Mouse (Mus musculus): ENCODE data around the gene Bach2. TPM values are rescaled to one million over a fixed set of nuclear protein-coding genes. Genes with fewer than 3 reads are reported as not detected.

Gene Bach2
- polyA plus RNA-seq, 1 experiment from 2014 or later: 6.7 TPM

DNA sequence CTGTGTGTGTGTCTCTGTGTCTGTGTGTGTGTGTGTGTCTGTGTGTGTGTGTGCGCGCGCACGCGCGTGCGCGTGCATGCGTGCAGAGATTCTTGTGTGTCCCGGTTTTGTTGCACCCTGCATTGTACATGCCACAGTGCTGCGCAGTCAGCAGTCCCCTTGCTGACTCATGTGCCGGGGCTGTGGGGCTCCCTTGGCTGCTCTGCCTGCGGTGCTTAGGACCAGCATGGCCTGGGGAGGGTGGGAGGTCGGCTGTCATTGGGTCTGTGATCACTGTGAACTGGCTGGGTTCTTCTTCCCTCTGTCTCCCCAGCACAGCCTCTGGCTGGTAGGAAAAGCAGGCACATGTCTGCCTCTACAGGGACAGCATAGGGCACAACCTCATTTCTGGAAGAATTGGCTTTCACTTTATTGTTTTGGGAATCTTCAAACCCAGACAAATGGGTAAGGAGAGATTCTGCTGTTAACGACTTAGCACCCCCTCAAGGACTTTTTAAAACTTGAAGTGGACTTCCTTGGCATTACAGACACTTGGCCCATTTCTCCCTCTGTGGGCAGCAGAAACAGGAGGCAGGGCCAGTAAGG lies 11.2 kb downstream of the Bach2 start:
- Histone ChIP-seq H3K27me3 (replicated peaks; ENCODE audit: control insufficient read depth, insufficient read depth, low read length) (no peaks in the 10 kb centered on the region), H3K4me2 (ENCODE audit: low read length) (peak overlapping the region; percentile 47), H3K9ac (ENCODE audit: low read length) (peak overlapping the region; percentile 34; the same call in 1 of the 2 replicates), H3K4me3 (ENCODE audit: low read depth, low read length) (peak overlapping the region; percentile 20), H3K36me3 (ENCODE audit: control insufficient read depth, insufficient read depth, low read length) (no peaks in the 10 kb centered on the region), H3K9me3 (ENCODE audit: control insufficient read depth, low read length) (no peaks in the 10 kb centered on the region), H3K27ac (ENCODE audit: low read depth) (peak overlapping the region; percentile 84), H3K4me1 (replicated peaks; ENCODE audit: control insufficient read depth, insufficient read depth, low read length) (peaks cover 21% of the 10 kb centered on the region)
- 65% methylated on average over 15 of the region's 15 CpGs for WGBS
- ATAC-seq (replicated peaks; ENCODE audit: low FRiP score, low TSS enrichment, low read depth) (no peak), DNase-seq (ENCODE audit: low spot score) (no peak)

DNA sequence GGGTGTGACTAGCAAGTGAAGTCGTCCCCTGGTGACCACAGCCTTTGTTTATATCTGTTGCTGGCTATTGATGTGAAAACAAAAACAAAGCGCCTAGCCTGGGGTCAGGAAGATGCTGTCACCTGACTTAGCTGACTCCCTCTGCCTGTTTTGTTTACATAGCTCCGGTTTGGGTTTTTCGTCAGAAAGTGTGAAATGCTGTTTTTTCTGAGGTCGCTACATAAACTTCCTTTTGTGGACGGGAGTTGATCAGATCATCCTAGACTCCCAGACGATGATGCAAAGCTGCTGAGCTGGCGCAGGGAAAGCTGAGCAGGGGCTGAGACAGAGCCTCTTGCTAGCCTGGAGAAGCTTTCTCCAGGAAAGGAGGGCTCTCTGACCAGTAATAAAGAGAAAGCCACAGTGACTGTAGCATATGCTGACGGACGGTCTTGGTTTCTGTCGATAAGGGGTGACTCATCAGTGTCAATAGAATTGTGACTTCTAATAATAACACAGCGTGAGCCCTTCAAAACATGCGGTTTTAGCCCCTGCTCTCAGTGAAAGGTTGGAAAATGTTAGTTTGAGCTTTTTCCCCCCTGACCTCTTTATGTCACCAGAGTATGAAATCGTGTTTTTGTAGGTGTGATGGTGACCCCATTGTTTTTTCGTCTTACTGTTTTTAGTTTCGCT lies 11.9 kb downstream of the Bach2 start:
- Histone ChIP-seq H3K4me3 (ENCODE audit: low read depth, low read length) (peak overlapping the region; percentile 20), H3K27me3 (replicated peaks; ENCODE audit: control insufficient read depth, insufficient read depth, low read length) (no peaks in the 10 kb centered on the region), H3K27ac (ENCODE audit: low read depth) (peak overlapping the region; percentile 84), H3K4me2 (ENCODE audit: low read length) (peak overlapping the region; percentile 47), H3K9me3 (ENCODE audit: control insufficient read depth, low read length) (no peaks in the 10 kb centered on the region), H3K36me3 (ENCODE audit: control insufficient read depth, insufficient read depth, low read length) (no peaks in the 10 kb centered on the region), H3K4me1 (replicated peaks; ENCODE audit: control insufficient read depth, insufficient read depth, low read length) (peaks cover 21% of the 10 kb centered on the region), H3K9ac (ENCODE audit: low read length) (peak overlapping the region; percentile 34)
- WGBS: 9% methylated on average over 16 of the region's 16 CpGs
- ATAC-seq (replicated peaks; ENCODE audit: low FRiP score, low TSS enrichment, low read depth) (peak; percentile 33; the same call in 1 of the 2 replicates), DNase-seq (ENCODE audit: low spot score) (peak; percentile 68)

DNA sequence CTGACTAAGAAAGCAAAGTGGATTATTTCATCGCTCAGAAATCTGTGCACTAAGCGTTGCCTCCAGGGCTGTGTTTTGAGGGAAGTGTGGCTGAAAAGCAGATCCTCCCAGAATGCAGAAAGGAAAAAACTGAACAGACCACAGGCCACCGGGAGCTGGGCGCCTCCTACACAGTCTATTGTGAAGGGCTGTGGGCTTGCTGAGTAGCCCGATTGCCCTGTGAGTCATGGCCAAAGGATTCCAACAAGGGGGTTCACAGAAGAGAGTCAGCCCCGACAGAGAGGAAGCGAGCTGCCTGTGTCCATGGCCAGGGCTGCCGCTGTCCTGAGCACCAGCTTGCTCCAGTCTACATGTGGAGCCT lies 12.4 kb downstream of the Bach2 start:
- Histone ChIP-seq H3K4me3 (ENCODE audit: low read depth, low read length) (peak overlapping the region; percentile 20), H3K36me3 (ENCODE audit: control insufficient read depth, insufficient read depth, low read length) (no peaks in the 10 kb centered on the region), H3K27ac (ENCODE audit: low read depth) (peak overlapping the region; percentile 84), H3K4me1 (replicated peaks; ENCODE audit: control insufficient read depth, insufficient read depth, low read length) (peaks cover 21% of the 10 kb centered on the region), H3K9me3 (ENCODE audit: control insufficient read depth, low read length) (no peaks in the 10 kb centered on the region), H3K9ac (ENCODE audit: low read length) (peak overlapping the region; percentile 34; the same call in 1 of the 2 replicates), H3K27me3 (replicated peaks; ENCODE audit: control insufficient read depth, insufficient read depth, low read length) (no peaks in the 10 kb centered on the region), H3K4me2 (ENCODE audit: low read length) (peak overlapping the region; percentile 47)
- ATAC-seq (replicated peaks; ENCODE audit: low FRiP score, low TSS enrichment, low read depth) (peak; percentile 77), DNase-seq (ENCODE audit: low spot score) (peak; percentile 68)
- WGBS: 12% methylated on average over 8 of the region's 8 CpGs

DNA sequence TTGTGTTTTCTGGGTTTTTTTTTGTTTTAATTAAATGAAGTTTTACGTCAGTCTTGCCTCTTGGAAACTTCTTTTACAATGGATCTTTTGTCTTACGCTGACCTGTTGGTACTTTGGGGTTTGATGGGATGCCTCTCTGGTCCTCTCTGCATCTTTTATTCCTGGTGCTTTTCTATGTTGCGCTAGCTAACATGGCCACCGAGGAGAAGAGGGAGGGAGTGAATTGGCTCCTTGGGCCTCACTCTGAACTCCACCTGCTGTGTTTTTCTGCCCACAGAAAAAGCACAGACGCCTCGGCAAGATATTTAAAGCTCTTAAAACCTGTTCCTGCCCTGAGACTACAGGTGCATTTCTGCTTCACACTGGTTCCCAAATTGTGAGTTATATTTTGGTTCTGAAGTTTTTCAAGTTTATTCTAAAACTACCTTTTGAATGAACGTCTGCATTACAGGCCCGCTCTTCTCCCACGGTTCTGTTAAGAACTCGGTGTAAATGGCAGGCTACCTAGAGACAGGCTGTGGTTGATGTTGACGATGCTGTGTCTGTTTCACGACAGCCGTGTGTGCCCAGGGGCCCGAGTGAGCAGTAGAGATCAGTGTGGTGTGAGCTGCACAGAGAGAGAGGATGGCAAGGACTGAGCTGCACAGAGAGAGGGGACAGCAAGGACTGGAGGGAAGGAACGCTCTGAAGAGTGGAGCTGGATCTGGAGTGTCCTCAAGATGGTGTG lies 13.5 kb downstream of the Bach2 start:
- ATAC-seq (replicated peaks; ENCODE audit: low FRiP score, low TSS enrichment, low read depth): no peak
- Histone ChIP-seq H3K4me3 (ENCODE audit: low read depth, low read length) (no peak overlapping the region), H3K4me2 (ENCODE audit: low read length) (no peak overlapping the region), H3K9ac (ENCODE audit: low read length) (no peak overlapping the region), H3K27ac (ENCODE audit: low read depth) (no peak overlapping the region), H3K9me3 (ENCODE audit: control insufficient read depth, low read length) (no peaks in the 10 kb centered on the region), H3K27me3 (replicated peaks; ENCODE audit: control insufficient read depth, insufficient read depth, low read length) (no peaks in the 10 kb centered on the region), H3K4me1 (replicated peaks; ENCODE audit: control insufficient read depth, insufficient read depth, low read length) (peaks cover 21% of the 10 kb centered on the region), H3K36me3 (ENCODE audit: control insufficient read depth, insufficient read depth, low read length) (no peaks in the 10 kb centered on the region)
- no peak for DNase-seq (ENCODE audit: low spot score)
- 83% methylated on average over 15 of the region's 15 CpGs for WGBS

DNA sequence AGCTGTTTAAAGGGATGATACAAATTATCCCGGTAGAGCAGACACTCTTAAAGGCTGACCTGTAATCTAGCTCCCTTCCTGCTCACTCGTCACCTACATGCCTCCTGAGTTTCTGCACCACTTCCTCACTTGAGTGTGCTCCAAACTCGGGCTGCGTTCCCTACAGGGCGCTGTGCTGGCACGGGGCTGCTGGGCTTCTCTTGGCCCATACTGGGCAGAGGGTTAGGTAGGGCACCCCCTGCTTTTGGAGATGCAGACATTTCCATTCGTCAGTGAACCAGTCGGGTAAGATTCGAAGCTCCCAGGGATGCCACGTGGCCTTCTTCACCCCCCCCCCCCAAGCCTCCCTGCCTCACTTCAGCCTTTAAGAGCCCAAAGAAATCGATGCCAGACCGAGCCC lies 19.1 kb downstream of the Bach2 start:
- Histone ChIP-seq H3K4me2 (ENCODE audit: low read length) (no peak overlapping the region), H3K9me3 (ENCODE audit: control insufficient read depth, low read length) (no peaks in the 10 kb centered on the region), H3K27ac (ENCODE audit: low read depth) (no peak overlapping the region), H3K4me1 (replicated peaks; ENCODE audit: control insufficient read depth, insufficient read depth, low read length) (no peaks in the 10 kb centered on the region), H3K9ac (ENCODE audit: low read length) (no peak overlapping the region), H3K36me3 (ENCODE audit: control insufficient read depth, insufficient read depth, low read length) (no peaks in the 10 kb centered on the region), H3K27me3 (replicated peaks; ENCODE audit: control insufficient read depth, insufficient read depth, low read length) (no peaks in the 10 kb centered on the region), H3K4me3 (ENCODE audit: low read depth, low read length) (no peak overlapping the region)
- 80% methylated on average over 12 of the region's 12 CpGs for WGBS
- ATAC-seq (replicated peaks; ENCODE audit: low FRiP score, low TSS enrichment, low read depth) (no peak), DNase-seq (ENCODE audit: low spot score) (no peak)

DNA sequence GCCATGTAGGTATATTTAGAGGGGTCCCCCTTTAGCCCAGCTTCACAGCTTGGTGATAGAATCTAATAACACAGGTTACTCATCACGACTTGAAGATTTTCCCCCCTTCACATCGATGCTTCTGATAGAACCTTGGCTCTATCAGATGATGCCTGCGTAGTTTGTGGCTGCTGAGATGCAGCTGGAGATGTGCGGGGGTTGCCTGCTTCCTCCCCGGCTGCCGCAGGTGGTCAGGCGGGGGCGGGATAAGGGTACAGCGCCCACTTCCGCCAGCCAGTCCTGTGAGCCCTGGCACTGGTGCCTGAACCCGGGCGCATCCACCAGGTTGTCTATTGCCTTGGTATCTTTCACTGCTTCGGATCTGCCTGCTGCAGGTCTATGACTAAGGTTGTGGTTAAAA lies 19.5 kb downstream of the Bach2 start:
- no peaks in the 10 kb centered on the region for H3K36me3 ChIP-seq (ENCODE audit: control insufficient read depth, insufficient read depth, low read length)
- H3K4me3 ChIP-seq (ENCODE audit: low read depth, low read length): no peak overlapping the region
- DNase-seq (ENCODE audit: low spot score) (no peak), ATAC-seq (replicated peaks; ENCODE audit: low FRiP score, low TSS enrichment, low read depth) (no peak)
- 88% methylated on average over 13 of the region's 13 CpGs for WGBS
- peaks cover 3% of the 10 kb centered on the region; the same call in 1 of the 2 replicates for H3K4me1 ChIP-seq (replicated peaks; ENCODE audit: control insufficient read depth, insufficient read depth, low read length)
- H3K9ac ChIP-seq (ENCODE audit: low read length): no peak overlapping the region
- H3K4me2 ChIP-seq (ENCODE audit: low read length): no peak overlapping the region
- H3K9me3 ChIP-seq (ENCODE audit: control insufficient read depth, low read length): no peaks in the 10 kb centered on the region
- H3K27me3 ChIP-seq (replicated peaks; ENCODE audit: control insufficient read depth, insufficient read depth, low read length): no peaks in the 10 kb centered on the region
- H3K27ac ChIP-seq (ENCODE audit: low read depth): no peak overlapping the region

DNA sequence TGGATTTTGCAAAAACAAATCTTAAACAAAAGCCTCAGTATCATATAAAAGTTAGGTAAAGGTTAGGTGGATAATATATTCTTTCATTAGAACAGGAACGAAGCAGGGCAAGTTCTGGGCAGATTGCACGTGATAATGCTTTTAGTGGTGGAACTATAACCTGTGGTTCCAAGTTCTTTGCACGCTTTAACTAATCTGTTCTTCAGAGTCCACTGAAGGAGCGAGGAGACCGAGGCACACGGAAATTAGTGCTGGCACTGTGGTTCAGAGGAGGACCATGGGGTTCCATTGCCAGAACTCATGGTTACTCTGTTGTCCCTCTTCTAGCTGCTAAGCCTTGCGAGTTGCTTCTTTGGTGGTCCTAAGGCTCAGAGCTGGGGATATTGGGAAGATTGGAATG lies 20.0 kb downstream of the Bach2 start:
- Histone ChIP-seq H3K27ac (ENCODE audit: low read depth) (no peak overlapping the region), H3K9ac (ENCODE audit: low read length) (no peak overlapping the region), H3K27me3 (replicated peaks; ENCODE audit: control insufficient read depth, insufficient read depth, low read length) (no peaks in the 10 kb centered on the region), H3K36me3 (ENCODE audit: control insufficient read depth, insufficient read depth, low read length) (no peaks in the 10 kb centered on the region), H3K4me3 (ENCODE audit: low read depth, low read length) (no peak overlapping the region), H3K4me2 (ENCODE audit: low read length) (no peak overlapping the region), H3K9me3 (ENCODE audit: control insufficient read depth, low read length) (no peaks in the 10 kb centered on the region), H3K4me1 (replicated peaks; ENCODE audit: control insufficient read depth, insufficient read depth, low read length) (peaks cover 7% of the 10 kb centered on the region; the same call in 1 of the 2 replicates)
- no peak for ATAC-seq (replicated peaks; ENCODE audit: low FRiP score, low TSS enrichment, low read depth)
- 97% methylated on average over 7 of the region's 7 CpGs for WGBS
- DNase-seq (ENCODE audit: low spot score): peak; percentile 28

DNA sequence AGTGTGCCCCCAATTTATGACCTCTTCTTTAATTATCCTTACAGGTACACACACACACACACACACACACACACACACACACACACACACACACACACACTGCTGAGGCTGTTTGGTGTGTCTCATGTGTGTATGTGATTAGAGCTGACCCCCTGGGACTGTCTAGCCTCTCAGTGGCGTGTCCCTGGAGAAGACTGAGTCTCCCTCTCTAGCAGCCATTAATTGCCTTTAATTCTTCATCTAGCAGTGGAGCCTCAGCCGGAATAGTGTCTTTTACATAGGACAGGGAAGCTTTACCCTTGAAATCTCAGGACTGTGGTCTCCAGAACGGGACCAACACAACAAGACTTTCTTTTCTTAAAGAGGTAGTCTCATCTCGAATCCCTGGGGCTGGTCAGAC lies 22.3 kb downstream of the Bach2 start:
- peaks cover 16% of the 10 kb centered on the region for H3K4me1 ChIP-seq (replicated peaks; ENCODE audit: control insufficient read depth, insufficient read depth, low read length)
- ATAC-seq (replicated peaks; ENCODE audit: low FRiP score, low TSS enrichment, low read depth) (no peak), DNase-seq (ENCODE audit: low spot score) (no peak)
- no peak overlapping the region for H3K9ac ChIP-seq (ENCODE audit: low read length)
- H3K9me3 ChIP-seq (ENCODE audit: control insufficient read depth, low read length): no peaks in the 10 kb centered on the region
- H3K4me3 ChIP-seq (ENCODE audit: low read depth, low read length): no peak overlapping the region
- no peak overlapping the region for H3K27ac ChIP-seq (ENCODE audit: low read depth)
- H3K36me3 ChIP-seq (ENCODE audit: control insufficient read depth, insufficient read depth, low read length): no peaks in the 10 kb centered on the region
- H3K27me3 ChIP-seq (replicated peaks; ENCODE audit: control insufficient read depth, insufficient read depth, low read length): no peaks in the 10 kb centered on the region
- H3K4me2 ChIP-seq (ENCODE audit: low read length): no peak overlapping the region
- WGBS: 68% methylated on average over 4 of the region's 4 CpGs

All from intestine, embryonic 14.5 days (tissue).